Mouse (Mus musculus): ENCODE measurements at regions not wholly inside any gene's neighbourhood (a gene's known extent, or its start where the extent isn't known, plus 50 kb on each side); places are given as distances from the start of the nearest gene placed in this dataset.

- TF ChIP-seq CTCF (IDR thresholded peaks at IDR 0.05), result no peak
- TF ChIP-seq EP300 (IDR thresholded peaks at IDR 0.05), result no peak
These were observed 93.1 kb downstream of the Cbln1 start for GRCm38 (mm10) chr8:87379296-87379695.

All from lung, postnatal 0 days (tissue).